Mouse (Mus musculus) bone marrow macrophage, adult 2 months (primary cell): ENCODE measurements around the gene Klhl35.

Experiments
- CTCF ChIP-seq: IDR thresholded peaks from 2 replicates; pipeline ENCODE4 v1.5.1; 2012; ENCODE audit warnings: low read depth, mild to moderate bottlenecking, low read length, moderate library complexity
- POLR2A ChIP-seq: IDR thresholded peaks from 2 replicates; pipeline ENCODE4 v1.6.1; 2012; ENCODE audit warnings: mild to moderate bottlenecking, low read depth, low read length, borderline replicate concordance

DNA sequence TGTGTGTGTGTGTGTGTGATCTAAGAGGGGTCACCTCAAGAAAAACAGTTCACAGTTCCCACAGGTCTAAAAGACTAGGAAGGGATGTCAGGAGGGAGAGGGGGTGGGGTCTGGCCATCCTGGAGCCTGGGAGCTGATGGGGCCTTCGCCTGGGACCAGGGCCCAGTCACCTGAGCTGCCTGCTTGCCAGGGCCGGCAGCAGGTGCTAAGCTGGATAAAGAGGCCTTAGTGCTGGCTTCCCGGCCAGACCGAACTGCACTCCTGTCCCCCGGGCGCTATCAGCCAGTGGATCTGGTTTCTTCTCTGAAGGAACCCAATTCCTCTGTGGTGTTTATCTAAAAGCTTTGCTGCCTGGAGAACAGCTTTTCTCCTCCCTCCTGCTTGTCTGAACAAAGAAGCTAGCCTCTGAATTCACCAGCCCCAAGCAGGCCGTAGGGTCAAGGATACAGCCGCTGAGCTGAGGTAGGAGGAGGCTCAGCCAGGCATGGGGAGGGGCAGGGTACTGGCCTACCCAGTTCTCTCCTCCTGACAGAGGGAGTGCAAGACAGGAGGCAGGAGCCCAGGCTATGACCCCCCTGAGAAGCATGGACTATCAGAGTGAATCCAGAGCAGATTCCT, 41.2 kb upstream of the Klhl35 start:
- TF ChIP-seq POLR2A (no peak), CTCF (no peak)
